Mouse (Mus musculus) testis, adult 2 months (tissue): ENCODE data around the gene Ugt2b34.

Experiments used
- CTCF ChIP-seq: fragments of 200-500 bp; IDR thresholded peaks from 2 replicates; pipeline ENCODE4 v1.5.1; 2012; ENCODE audit warnings: low read depth, mild to moderate bottlenecking, inconsistent platforms, low read length, moderate library complexity; ENCODE audit not compliant: control insufficient read depth, insufficient read depth, insufficient replicate concordance
- POLR2A ChIP-seq: fragments of 200-500 bp; IDR thresholded peaks from 2 replicates; pipeline ENCODE4 v1.6.1; 2012; ENCODE audit warnings: low read depth, mild to moderate bottlenecking, inconsistent platforms, low read length, moderate library complexity; ENCODE audit not compliant: control insufficient read depth

DNA sequence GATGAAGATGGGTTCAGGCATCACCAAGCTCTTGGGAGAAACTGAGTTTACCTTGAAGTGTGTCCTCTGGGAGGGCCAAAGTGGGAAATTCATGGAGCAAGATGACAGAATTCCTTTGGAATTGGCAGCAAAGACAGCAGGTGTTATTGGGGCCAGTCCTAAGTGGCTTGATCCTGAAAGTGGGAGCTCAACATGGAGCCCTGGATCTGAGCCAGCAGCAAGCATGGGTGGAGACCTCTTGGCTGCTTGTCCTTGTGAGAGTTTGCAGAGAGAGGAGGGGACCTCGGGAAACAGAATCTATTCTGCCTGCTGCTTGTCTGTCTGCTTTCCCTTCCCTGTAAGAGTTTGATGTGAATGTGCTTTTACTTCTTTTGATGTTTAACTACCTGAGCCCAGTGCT is 34.9 kb downstream of the Ugt2b34 start:
- no peak for TF ChIP-seq POLR2A
- TF ChIP-seq CTCF, result no peak
